Mouse (Mus musculus): ENCODE data around the gene Il9r. TPM values are rescaled to one million over a fixed set of nuclear protein-coding genes. Genes with fewer than 3 reads are reported as not detected.

Il9r gene
- polyA plus RNA-seq, 1 experiment, result 8.8 TPM

DNA sequence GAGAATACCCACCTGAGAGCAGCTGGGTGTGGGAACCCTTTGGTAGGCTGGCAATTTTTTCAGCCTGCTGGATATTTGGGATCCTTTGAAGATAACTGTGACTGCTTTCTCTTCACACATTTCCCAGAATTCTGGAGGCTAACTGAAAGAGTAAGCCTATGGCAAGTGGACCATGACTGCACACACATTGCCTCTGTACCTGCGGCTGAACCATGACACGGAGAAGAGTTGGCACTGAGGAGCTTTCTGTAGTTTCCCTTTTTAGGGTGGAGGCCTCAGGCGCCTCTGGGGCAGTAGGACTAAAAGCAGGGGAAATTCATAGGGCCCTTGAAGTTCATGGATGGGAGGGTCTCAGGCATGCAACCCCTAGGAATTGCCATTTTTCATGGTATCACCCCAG is 40.9 kb downstream of the Il9r start:
- no peak for TF ChIP-seq GATA1 (IDR thresholded peaks at IDR 0.05; ENCODE audit: low read length)

- no peak for TF ChIP-seq GATA1 (IDR thresholded peaks at IDR 0.05; ENCODE audit: low read length)
Observed at GRCm38 (mm10) chr11:32157791-32158594, 42.1 kb downstream of the Il9r start.

- no peak for TF ChIP-seq GATA1 (IDR thresholded peaks at IDR 0.05; ENCODE audit: low read length)
Observed at GRCm38 (mm10) chr11:32156854-32157630, 43.0 kb downstream of the Il9r start.

- no peak for TF ChIP-seq GATA1 (IDR thresholded peaks at IDR 0.05; ENCODE audit: low read length)
Observed at GRCm38 (mm10) chr11:32153216-32153615, 46.9 kb downstream of the Il9r start.

- TF ChIP-seq GATA1 (IDR thresholded peaks at IDR 0.05; ENCODE audit: low read length), result no peak
Observed at GRCm38 (mm10) chr11:32152814-32153213, 47.3 kb downstream of the Il9r start.

DNA sequence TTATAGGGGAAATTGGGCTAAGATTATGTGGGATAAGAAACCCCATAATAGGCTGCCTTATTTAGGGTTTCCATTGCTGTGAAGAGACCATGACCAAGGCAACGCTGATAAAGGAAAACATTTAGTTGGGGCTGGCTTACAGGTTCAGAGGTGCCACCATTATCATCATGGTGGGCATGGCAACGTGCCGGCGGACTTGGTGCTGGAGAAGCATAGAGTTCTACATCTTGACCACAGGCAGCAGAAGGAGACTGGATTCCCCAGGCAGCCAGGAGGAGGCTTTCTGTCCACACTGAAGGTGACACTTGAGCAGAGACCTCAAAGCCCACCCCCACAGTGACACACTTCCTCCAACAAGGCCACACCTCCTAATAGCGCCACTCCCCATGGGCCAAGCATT is 48.8 kb downstream of the Il9r start:
- TF ChIP-seq GATA1 (IDR thresholded peaks at IDR 0.05; ENCODE audit: low read length), result no peak

GRCm38 (mm10) chr11:32149605-32150004 is 50.5 kb downstream of the Il9r start:
- TF ChIP-seq GATA1 (IDR thresholded peaks at IDR 0.05; ENCODE audit: low read length), result no peak

GRCm38 (mm10) chr11:32142771-32143170 is 57.3 kb downstream of the Il9r start:
- no peak for TF ChIP-seq GATA1 (IDR thresholded peaks at IDR 0.05; ENCODE audit: low read length)

- TF ChIP-seq GATA1 (IDR thresholded peaks at IDR 0.05; ENCODE audit: low read length), result no peak
Observed at GRCm38 (mm10) chr11:32141627-32142586, 58.2 kb downstream of the Il9r start.

DNA sequence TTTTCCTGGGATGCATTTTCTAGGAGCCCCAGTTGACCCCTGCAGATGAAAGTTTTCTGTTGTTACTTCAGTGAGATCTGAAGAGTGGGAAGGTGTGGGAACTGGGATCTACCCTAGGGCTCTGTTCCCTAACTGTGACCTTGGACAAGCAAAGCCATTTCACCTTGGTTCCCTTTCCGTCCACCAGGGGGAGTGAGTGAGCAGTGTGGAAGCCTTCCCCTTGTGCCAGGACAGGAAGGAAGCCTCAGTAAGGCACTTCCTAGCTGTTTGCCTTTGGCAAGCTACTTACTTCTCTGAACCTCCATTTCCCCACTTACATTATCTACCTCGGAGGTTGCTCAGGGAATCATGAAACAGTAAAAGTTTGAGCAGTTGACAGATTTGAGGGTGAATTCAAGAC is 59.0 kb downstream of the Il9r start:
- no peak for TF ChIP-seq GATA1 (IDR thresholded peaks at IDR 0.05; ENCODE audit: low read length)

- no peak for TF ChIP-seq GATA1 (IDR thresholded peaks at IDR 0.05; ENCODE audit: low read length)
Observed at GRCm38 (mm10) chr11:32139528-32139961, 60.5 kb downstream of the Il9r start.

GRCm38 (mm10) chr11:32138614-32138964 is 61.5 kb downstream of the Il9r start:
- no peak for TF ChIP-seq GATA1 (IDR thresholded peaks at IDR 0.05; ENCODE audit: low read length)

GRCm38 (mm10) chr11:32137719-32138613 is 62.1 kb downstream of the Il9r start:
- no peak for TF ChIP-seq GATA1 (IDR thresholded peaks at IDR 0.05; ENCODE audit: low read length)

Other genes starting within 250 kb of the Il9r start
- gene 4930524B15Rik, start 234.7 kb downstream of the Il9r start, polyA plus RNA-seq (2012), result not detected in 2 replicates
- not detected in 2 replicates for gene Nsg2, start 199.8 kb downstream of the Il9r start, polyA plus RNA-seq (2012)
- 64.7 and 88.1 TPM in 2 replicates for gene Snrnp25, start 5.1 kb upstream of the Il9r start, polyA plus RNA-seq (2012)
- gene Rhbdf1, start 22.0 kb upstream of the Il9r start, polyA plus RNA-seq (2012), result 2.0 and 2.9 TPM in 2 replicates
- gene Mpg, start 26.2 kb upstream of the Il9r start, polyA plus RNA-seq (2012), result 17.3 and 21.5 TPM in 2 replicates
- 73.0 and 113 TPM in 2 replicates for gene Nprl3, start 67.4 kb upstream of the Il9r start, polyA plus RNA-seq (2012)
- gene Hba-x, start 76.1 kb upstream of the Il9r start, polyA plus RNA-seq (2012), result not detected in 2 replicates
- 6,644 and 8,827 TPM in 2 replicates for gene Hba-a1, start 83.2 kb upstream of the Il9r start, polyA plus RNA-seq (2012)
- 0.12 and 0.42 TPM in 2 replicates for gene Hbq1b, start 86.7 kb upstream of the Il9r start, polyA plus RNA-seq (2012)
- 2,838 and 3,812 TPM in 2 replicates for gene Hba-a2, start 96.2 kb upstream of the Il9r start, polyA plus RNA-seq (2012)
- not detected in 2 replicates for gene Hbq1a, start 99.8 kb upstream of the Il9r start, polyA plus RNA-seq (2012)
- gene Sh3pxd2b, start 147.5 kb upstream of the Il9r start, polyA plus RNA-seq (2012), result not detected in 2 replicates

Data from G1E-ER4 (cell line).